In the genomic region with DNA sequence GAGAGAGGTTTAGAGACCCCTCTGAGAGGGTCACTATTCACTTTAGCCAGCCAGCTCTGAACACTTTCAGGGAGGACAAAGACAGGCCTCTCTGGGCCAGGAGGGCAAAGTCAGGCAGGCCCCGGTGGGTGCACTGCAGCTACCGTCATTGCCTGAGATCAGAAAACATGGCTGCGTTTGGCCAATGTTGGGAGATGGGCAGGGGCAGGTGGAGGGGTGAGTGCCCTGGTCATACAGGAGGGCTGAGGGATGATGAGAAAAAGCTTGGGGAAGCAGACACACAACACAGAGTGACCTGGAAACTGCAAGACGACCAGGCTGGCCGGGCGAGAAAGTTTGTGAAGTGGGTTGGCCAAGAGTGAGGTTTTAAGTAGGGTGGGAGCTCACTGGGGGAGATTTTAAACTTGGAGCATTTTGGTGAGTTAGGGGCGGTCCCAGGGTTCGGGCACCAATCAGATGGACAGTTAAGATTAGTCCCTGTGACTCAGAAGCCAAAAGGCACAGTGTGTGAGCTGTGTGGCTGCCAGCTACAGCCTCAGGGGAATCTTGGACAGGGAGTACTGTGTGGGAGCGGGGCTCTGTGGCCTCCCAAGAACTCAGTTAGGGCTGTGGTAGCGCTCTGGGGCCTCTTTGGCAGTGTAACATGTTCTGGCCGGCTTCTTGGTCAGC, we compare ENCODE assay signal across 7 mouse cellular contexts. TPM values are rescaled to one million over a fixed set of nuclear protein-coding genes. Genes with fewer than 3 reads are reported as not detected.
DNase-seq lines count a peak whose midpoint lies in the region; ATAC-seq and TF ChIP-seq lines count a peak whose summit lies in the region.

No protein-coding gene starts in this region.

- WGBS in intestine, embryonic 16.5 days = 49% methylated on average over 11 of the region's 11 CpGs
- WGBS in lung, adult 2 months = 60% methylated on average over 11 of the region's 11 CpGs
- 81% methylated on average over 11 of the region's 11 CpGs for WGBS in small intestine, adult 2 months

- H3K27ac ChIP-seq in intestine, embryonic 16.5 days (ENCODE audit: low read length) = peak overlapping the region; percentile 95
- peak overlapping the region; percentile 92 for H3K27ac ChIP-seq in small intestine, adult 2 months (ENCODE audit: insufficient read depth, low read depth, low read length)

- peaks cover 23% of the 10 kb centered on the region for H3K4me1 ChIP-seq in intestine, embryonic 16.5 days (ENCODE audit: control insufficient read depth, insufficient read depth, low read length)
- H3K4me1 ChIP-seq in lung, adult 2 months (ENCODE audit: control insufficient read depth, insufficient read depth, low read length) = peaks cover 11% of the 10 kb centered on the region
- H3K4me1 ChIP-seq in small intestine, adult 2 months (ENCODE audit: control insufficient read depth, insufficient read depth, insufficient read length, low read length) = peaks cover 10% of the 10 kb centered on the region; the same call in 1 of the 2 replicates

- H3K27me3 ChIP-seq in intestine, embryonic 16.5 days (replicated peaks; ENCODE audit: control insufficient read depth, insufficient read depth, low read length) = no peaks in the 10 kb centered on the region
- no peaks in the 10 kb centered on the region for H3K27me3 ChIP-seq in small intestine, adult 2 months (ENCODE audit: control insufficient read depth, insufficient read depth, low read length)

- peak; percentile 55 for DNase-seq in R1 (ENCODE audit: low read depth, low spot score)
- peak; percentile 68 for DNase-seq in brain, adult 2 months (ENCODE audit: low read depth, low spot score)
- peak; percentile 74 to 88 for DNase-seq in gastrocnemius, postnatal 4 days (ENCODE audit: low spot score in 2 of 2)
- no peak for DNase-seq in lung, adult 2 months
- DNase-seq in right cerebral cortex, postnatal 25 days = no peak

- no peak for TF ChIP-seq CTCF in lung, adult 2 months (IDR thresholded peaks at IDR 0.05; ENCODE audit: insufficient read depth, low read length)
- TF ChIP-seq CTCF in small intestine, adult 2 months (IDR thresholded peaks at IDR 0.05; ENCODE audit: extremely low read depth, insufficient read length, insufficient replicate concordance, low read depth, low read length) = no peak

- peak overlapping the region; percentile 22; the same call in 1 of the 2 replicates for H3K4me2 ChIP-seq in intestine, embryonic 16.5 days (ENCODE audit: low read depth, low read length)

- H3K9me3 ChIP-seq in intestine, embryonic 16.5 days (ENCODE audit: control insufficient read depth, low read length) = no peaks in the 10 kb centered on the region

- ATAC-seq in intestine, embryonic 16.5 days = peak; percentile 78

- H3K4me3 ChIP-seq in intestine, embryonic 16.5 days (ENCODE audit: low read length) = no peak overlapping the region
- H3K4me3 ChIP-seq in lung, adult 2 months (replicated peaks; ENCODE audit: extremely low read depth, low read depth, low read length) = no peak overlapping the region
- no peak overlapping the region for H3K4me3 ChIP-seq in small intestine, adult 2 months (ENCODE audit: low read depth, low read length)

- peak overlapping the region; percentile 55 for H3K9ac ChIP-seq in intestine, embryonic 16.5 days (ENCODE audit: low read depth, low read length)

- no peaks in the 10 kb centered on the region for H3K36me3 ChIP-seq in intestine, embryonic 16.5 days (ENCODE audit: control insufficient read depth, insufficient read depth, low read length)
- no peaks in the 10 kb centered on the region for H3K36me3 ChIP-seq in small intestine, adult 2 months (ENCODE audit: control insufficient read depth, insufficient read depth, low read length)

- peak; percentile 29; the same call in 1 of the 2 replicates for TF ChIP-seq POLR2A in lung, adult 2 months (IDR thresholded peaks at IDR 0.05; ENCODE audit: borderline replicate concordance, extremely low read depth, low read depth, low read length)
- no peak for TF ChIP-seq POLR2A in small intestine, adult 2 months (IDR thresholded peaks at IDR 0.05; ENCODE audit: low read depth, low read length)

RNA-seq across cellular contexts. Expression of gene Apol6, which starts 8.1 kb away (rescaled TPM):
- total RNA-seq in gastrocnemius, postnatal 4 days (2021) = 1 to 10 TPM; 5.9 to 7.8 TPM
- 0.38 and 0.42 TPM in 2 replicates for polyA plus RNA-seq in intestine, embryonic 16.5 days (2015; fragmentation: Nextera tagmentation; extraction: Ambion mirVana)
- polyA plus RNA-seq in lung, adult 2 months (2012; rRNA removed) = 5.3 and 7.5 TPM in 2 replicates
- polyA plus RNA-seq in small intestine, adult 2 months (2012; rRNA removed) = 0.39 and 0.53 TPM in 2 replicates

RNA-seq across cellular contexts. Expression of gene Mb, which starts 14.0 kb away (rescaled TPM):
- 100 to 1,000 TPM; 153 to 201 TPM for total RNA-seq in gastrocnemius, postnatal 4 days (2021)
- polyA plus RNA-seq in intestine, embryonic 16.5 days (2015; fragmentation: Nextera tagmentation; extraction: Ambion mirVana) = 0.48 and 0.56 TPM in 2 replicates
- 88.1 and 320 TPM in 2 replicates for polyA plus RNA-seq in lung, adult 2 months (2012; rRNA removed)
- not detected in 2 replicates for polyA plus RNA-seq in small intestine, adult 2 months (2012; rRNA removed)

Comparison
In these comparisons a context has a peak if more than half of its experiments do, and no peak if none do; other contexts are left out.
1. DNase-seq: peak in R1 (single experiment), brain, adult 2 months (single experiment) and gastrocnemius, postnatal 4 days (2 of 2); none in lung, adult 2 months (single experiment) and right cerebral cortex, postnatal 25 days (single experiment).
2. RNA of gene Mb, which starts 14.0 kb away (polyA plus RNA-seq): 88.1 to 320 TPM in lung, adult 2 months; 0.48 to 0.56 TPM in intestine, embryonic 16.5 days and not detected in small intestine, adult 2 months; every median in the first group is over 10 times any median in the second.